Mouse (Mus musculus) erythroblast, embryonic 14.5 days (primary cell): ENCODE measurements around the gene Sel1l.

Source experiments
- GATA1 ChIP-seq: IDR thresholded peaks from 2 replicates; pipeline ENCODE4 v1.6.1; 2012; ENCODE audit warnings: low read length, inconsistent platforms, mixed read lengths
- TAL1 ChIP-seq: IDR thresholded peaks from 3 replicates; pipeline ENCODE4 v1.6.1; 2012; ENCODE audit warnings: low read length, inconsistent platforms, mixed read lengths

- TF ChIP-seq GATA1 (no peak), TAL1 (no peak)
Measured at GRCm38 (mm10) chr12:91802586-91803206, 46.3 kb downstream of the Sel1l start.
